Mouse (Mus musculus): ENCODE measurements around the gene AU040320. TPM values are rescaled to one million over a fixed set of nuclear protein-coding genes. Genes with fewer than 3 reads are reported as not detected.

Gene AU040320
- polyA plus RNA-seq, 2 experiments = 5.9 to 7.5 TPM

GRCm38 (mm10) chr4:126732531-126733380, 20.6 kb upstream of the AU040320 start:
- Histone ChIP-seq H3K9ac (replicated peaks) (no peak overlapping the region), H3K4me3 (ENCODE audit: insufficient read depth in 1 of 2, low read depth in 2 of 2, low read length in 2 of 2) (no peak overlapping the region), H3K27ac (no peak overlapping the region), H3K27me3 (ENCODE audit: control insufficient read depth, insufficient read depth, low read length) (peaks cover 84% of the 10 kb centered on the region), H3K9me3 (ENCODE audit: control insufficient read depth, low read length) (no peaks in the 10 kb centered on the region), H3K36me3 (replicated peaks; ENCODE audit: control insufficient read depth, insufficient read depth, low read depth) (no peaks in the 10 kb centered on the region), H3K4me2 (ENCODE audit: low read depth) (no peak overlapping the region), H3K4me1 (replicated peaks; ENCODE audit: control insufficient read depth in 2 of 2, insufficient read depth in 2 of 2, low read length in 1 of 2) (no peaks in the 10 kb centered on the region)
- WGBS (ENCODE audit: insufficient replicate concordance) = 6% methylated on average over 26 of the region's 26 CpGs
- DNase-seq (ENCODE audit: low read depth in 3 of 3, low spot score in 3 of 3) (no peak), ATAC-seq (ENCODE audit: insufficient read depth) (no peak)
- TF ChIP-seq CTCF (IDR thresholded peaks at IDR 0.05; ENCODE audit: low read depth) = no peak
- TF ChIP-seq EP300 (IDR thresholded peaks at IDR 0.05; ENCODE audit: low read depth) = no peak

- TF ChIP-seq CTCF (IDR thresholded peaks at IDR 0.05; ENCODE audit: low read depth) = no peak
- TF ChIP-seq EP300 (IDR thresholded peaks at IDR 0.05; ENCODE audit: low read depth) = no peak
- DNase-seq (ENCODE audit: low read depth in 3 of 3, low spot score in 3 of 3) (no peak), ATAC-seq (ENCODE audit: insufficient read depth) (no peak)
- no peak overlapping the region for H3K4me2 ChIP-seq (ENCODE audit: low read depth)
- no peaks in the 10 kb centered on the region for H3K9me3 ChIP-seq (ENCODE audit: control insufficient read depth, low read length)
- H3K27ac ChIP-seq = no peak overlapping the region
- H3K36me3 ChIP-seq (replicated peaks; ENCODE audit: control insufficient read depth, insufficient read depth, low read depth) = no peaks in the 10 kb centered on the region
- no peaks in the 10 kb centered on the region for H3K4me1 ChIP-seq (replicated peaks; ENCODE audit: control insufficient read depth in 2 of 2, insufficient read depth in 2 of 2, low read length in 1 of 2)
- no peak overlapping the region for H3K4me3 ChIP-seq (ENCODE audit: insufficient read depth in 1 of 2, low read depth in 2 of 2, low read length in 2 of 2)
- WGBS (ENCODE audit: insufficient replicate concordance) = 3% methylated on average over 16 of the region's 16 CpGs
- peaks cover 95% of the 10 kb centered on the region for H3K27me3 ChIP-seq (ENCODE audit: control insufficient read depth, insufficient read depth, low read length)
- no peak overlapping the region for H3K9ac ChIP-seq (replicated peaks)
These were observed 19.2 kb upstream of the AU040320 start for GRCm38 (mm10) chr4:126734001-126734603.

DNA sequence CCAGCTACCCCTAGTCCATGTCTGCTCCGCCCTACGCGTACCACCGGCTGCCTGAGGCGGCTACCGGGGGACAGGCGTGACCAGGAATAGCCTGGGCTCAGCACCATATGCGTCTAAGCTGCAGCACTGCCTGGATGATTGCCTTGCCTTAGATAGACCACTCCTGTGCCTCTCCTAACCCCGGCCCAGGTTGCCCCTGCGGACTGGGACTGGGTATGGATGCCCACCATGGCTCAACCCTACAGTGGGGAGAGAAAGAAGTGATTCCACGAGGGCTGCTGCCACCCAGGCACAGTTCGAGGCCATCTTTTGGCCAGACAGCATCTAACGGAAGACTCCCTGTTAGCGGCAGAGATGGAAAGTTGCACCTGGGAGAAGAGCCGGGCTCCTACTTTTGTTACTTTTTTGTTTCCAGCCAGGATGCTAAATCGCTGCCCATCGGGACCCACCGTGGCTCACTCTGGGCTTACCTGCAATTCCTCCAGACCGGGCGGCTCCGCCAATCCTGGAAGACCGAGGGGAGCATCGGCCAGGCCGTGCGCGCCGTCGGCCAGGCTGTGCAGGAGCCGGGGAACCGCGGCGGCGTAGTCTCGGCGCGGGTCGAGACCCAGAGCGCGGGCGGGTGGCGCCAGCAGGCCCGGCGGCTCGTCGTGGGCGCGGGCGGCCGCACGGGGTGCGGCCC, 18.5 kb upstream of the AU040320 start:
- Histone ChIP-seq H3K4me3 (ENCODE audit: insufficient read depth in 1 of 2, low read depth in 2 of 2, low read length in 2 of 2) (peak overlapping the region in 1 of 2 experiments; percentile 27; a peak in 2 of 4 replicates), H3K9ac (replicated peaks) (no peak overlapping the region), H3K4me1 (replicated peaks; ENCODE audit: control insufficient read depth in 2 of 2, insufficient read depth in 2 of 2, low read length in 1 of 2) (no peaks in the 10 kb centered on the region), H3K27ac (no peak overlapping the region), H3K36me3 (replicated peaks; ENCODE audit: control insufficient read depth, insufficient read depth, low read depth) (no peaks in the 10 kb centered on the region), H3K9me3 (ENCODE audit: control insufficient read depth, low read length) (no peaks in the 10 kb centered on the region), H3K27me3 (ENCODE audit: control insufficient read depth, insufficient read depth, low read length) (peaks cover 88% of the 10 kb centered on the region), H3K4me2 (ENCODE audit: low read depth) (peak overlapping the region; percentile 36)
- no peak for TF ChIP-seq CTCF (IDR thresholded peaks at IDR 0.05; ENCODE audit: low read depth)
- TF ChIP-seq EP300 (IDR thresholded peaks at IDR 0.05; ENCODE audit: low read depth) = no peak
- 4% methylated on average over 51 of the region's 51 CpGs for WGBS (ENCODE audit: insufficient replicate concordance)
- DNase-seq (ENCODE audit: low read depth in 3 of 3, low spot score in 3 of 3) = no peak
- no peak for ATAC-seq (ENCODE audit: insufficient read depth)

GRCm38 (mm10) chr4:126735382-126736000, 17.9 kb upstream of the AU040320 start:
- Histone ChIP-seq H3K4me3 (ENCODE audit: insufficient read depth in 1 of 2, low read depth in 2 of 2, low read length in 2 of 2) (peak overlapping the region in 1 of 2 experiments; percentile 27; a peak in 2 of 4 replicates), H3K27me3 (ENCODE audit: control insufficient read depth, insufficient read depth, low read length) (peaks cover 83% of the 10 kb centered on the region), H3K27ac (no peak overlapping the region), H3K36me3 (replicated peaks; ENCODE audit: control insufficient read depth, insufficient read depth, low read depth) (no peaks in the 10 kb centered on the region), H3K4me1 (replicated peaks; ENCODE audit: control insufficient read depth in 2 of 2, insufficient read depth in 2 of 2, low read length in 1 of 2) (no peaks in the 10 kb centered on the region), H3K4me2 (ENCODE audit: low read depth) (peak overlapping the region; percentile 36), H3K9me3 (ENCODE audit: control insufficient read depth, low read length) (no peaks in the 10 kb centered on the region), H3K9ac (replicated peaks) (no peak overlapping the region)
- DNase-seq (ENCODE audit: low read depth in 3 of 3, low spot score in 3 of 3) (no peak), ATAC-seq (ENCODE audit: insufficient read depth) (no peak)
- WGBS (ENCODE audit: insufficient replicate concordance) = 4% methylated on average over 55 of the region's 62 CpGs
- TF ChIP-seq CTCF (IDR thresholded peaks at IDR 0.05; ENCODE audit: low read depth) = no peak
- TF ChIP-seq EP300 (IDR thresholded peaks at IDR 0.05; ENCODE audit: low read depth) = no peak

Measured in liver, embryonic 14.5 days (tissue).